Mouse (Mus musculus): ENCODE measurements around the gene Dffa.
"Not testable (repeated sequence)": the region's sequence is repeated elsewhere in the genome, so short reads cannot be mapped to it uniquely, and the experiment has no call there.

Dffa gene

DNA sequence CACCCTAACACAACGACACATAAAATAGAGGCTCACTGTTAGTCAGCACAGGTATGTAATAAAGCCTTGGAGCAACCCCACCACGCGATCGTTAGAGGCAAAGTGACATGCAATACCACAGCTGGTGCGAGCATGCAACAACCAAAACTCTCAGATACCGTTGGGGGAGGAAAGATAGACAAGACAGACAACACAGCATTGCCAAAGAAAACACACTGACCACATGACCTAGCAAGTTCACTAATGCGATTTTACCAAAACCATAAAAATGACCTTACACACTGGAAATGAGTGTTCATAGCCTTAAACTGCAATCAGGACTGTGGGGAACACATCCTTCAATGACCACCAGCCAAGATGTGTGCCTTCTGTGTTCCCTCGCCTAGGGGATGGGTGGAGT lies 12.6 kb upstream of the Dffa start:
- in situ Hi-C loops (cut with MboI, MseI): no loop called here

DNA sequence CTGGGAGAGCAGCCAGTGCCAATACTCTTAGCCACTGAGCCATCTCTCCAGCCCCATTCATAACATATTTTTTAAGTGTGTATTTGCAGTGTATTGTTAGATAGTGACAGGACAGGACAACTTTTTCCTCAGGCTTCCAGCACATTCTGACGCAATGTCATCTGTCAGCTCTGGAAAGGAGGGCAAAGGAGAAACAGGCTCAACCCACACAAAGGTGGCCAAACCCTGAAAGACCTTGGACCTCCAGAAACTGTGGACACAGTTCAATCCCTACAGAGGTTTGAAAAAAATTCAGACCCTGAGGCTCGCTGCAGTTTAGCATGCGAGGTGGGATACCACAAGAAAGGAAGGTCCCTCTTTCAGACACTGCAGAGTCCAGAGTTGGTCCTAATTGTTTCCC lies 6.0 kb upstream of the Dffa start:
- in situ Hi-C loops (cut with MboI, MseI): no loop called here

DNA sequence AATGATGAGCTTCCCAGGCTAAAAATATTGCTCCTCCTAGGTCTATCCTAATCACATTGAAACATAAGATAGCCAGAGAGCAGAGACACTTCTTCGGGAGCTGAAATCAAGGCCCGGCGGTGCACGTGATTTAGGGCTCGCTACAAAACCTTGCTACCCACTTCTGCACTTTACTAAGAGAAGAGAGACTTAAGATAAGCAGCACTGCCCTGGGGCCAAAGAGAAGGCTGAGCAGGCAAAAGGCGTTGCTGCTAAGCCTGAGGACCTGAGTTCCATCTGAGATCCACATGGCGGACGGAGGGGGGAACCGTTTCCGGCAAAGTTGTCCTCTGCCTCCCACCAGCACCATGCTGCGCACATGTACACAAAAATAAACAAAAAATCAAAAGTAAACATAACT lies 5.4 kb upstream of the Dffa start:
- in situ Hi-C loops (cut with MboI, MseI): no loop called here

DNA sequence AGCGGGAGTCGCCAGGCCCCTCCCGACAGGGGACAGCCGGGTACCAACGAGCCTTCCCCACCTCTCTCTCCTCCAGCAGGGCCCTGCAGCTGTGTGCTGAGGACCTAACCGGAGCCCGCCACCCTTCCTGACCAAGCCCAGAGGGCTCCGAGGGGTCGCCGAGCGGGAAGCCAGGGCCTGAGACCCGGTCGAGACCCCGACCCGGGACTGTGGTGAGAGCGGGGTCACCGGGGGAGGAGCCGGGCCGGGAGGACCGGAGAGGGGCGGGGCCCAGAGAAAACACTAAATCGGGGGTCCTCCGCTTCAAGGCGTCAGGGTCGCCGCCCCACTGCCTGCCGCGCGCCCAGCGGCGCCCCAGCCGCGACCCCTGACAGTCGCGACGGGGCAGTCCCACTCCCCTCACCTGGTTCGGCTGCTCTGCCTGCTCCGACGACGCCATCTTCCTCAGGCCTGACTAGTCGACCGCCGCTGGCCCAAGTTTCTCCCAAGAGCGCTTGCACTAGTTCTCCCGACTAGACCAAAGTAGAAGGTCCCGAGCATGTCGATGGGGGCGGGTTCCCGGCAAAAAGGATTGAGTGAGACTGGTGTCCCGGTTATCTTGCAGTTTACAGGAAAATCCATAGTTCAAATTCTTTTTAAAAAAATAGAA lies 4.5 kb upstream of the Dffa start, which contains the start of gene Pex14:
Gene Pex14, minus strand, starts transcription at position 508 of the 649 bp plus-strand sequence.
- in situ Hi-C loops (cut with MboI, MseI): loop anchor here in 1 of 2 experiments (10.0 kb wide), 1 partner anchor 1315 kb away; no protein-coding TSS in a partner anchor

DNA sequence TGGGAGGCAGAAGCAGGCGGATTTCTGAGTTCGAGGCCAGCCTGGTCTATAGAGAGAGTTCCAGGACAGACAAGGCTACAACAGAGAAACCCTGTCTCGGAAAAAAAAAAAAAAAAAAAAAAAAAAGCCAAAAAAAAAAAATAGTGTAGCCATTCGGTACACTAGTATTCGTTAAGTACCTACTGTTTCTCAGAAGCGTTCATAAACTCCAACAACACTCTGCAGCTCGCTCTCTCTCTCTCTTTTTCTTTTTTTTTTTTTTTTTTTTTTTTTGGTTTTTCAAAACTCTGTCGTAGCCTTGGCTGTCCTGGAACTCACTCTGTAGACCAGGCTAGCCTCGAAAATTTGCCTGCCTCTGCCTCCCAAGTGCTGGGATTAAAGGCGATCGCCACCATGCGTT lies 3.5 kb upstream of the Dffa start:
- in situ Hi-C loops (cut with MboI, MseI): loop anchor here in 1 of 2 experiments (10.0 kb wide), 1 partner anchor 1314 kb away; no protein-coding TSS in a partner anchor

GRCm38 (mm10) chr4:149101456-149101855 lies 2.5 kb upstream of the Dffa start:
- in situ Hi-C loops (cut with MboI, MseI): loop anchor here in 1 of 2 experiments (10.0 kb wide), 1 partner anchor 1313 kb away; no protein-coding TSS in a partner anchor

GRCm38 (mm10) chr4:149119978-149120562 lies 16.1 kb downstream of the Dffa start:
- in situ Hi-C loops (cut with MboI, MseI): not testable (repeated sequence)

- in situ Hi-C loops (cut with MboI, MseI): no loop called here
Observed at GRCm38 (mm10) chr4:149123432-149123831, 19.5 kb downstream of the Dffa start.

DNA sequence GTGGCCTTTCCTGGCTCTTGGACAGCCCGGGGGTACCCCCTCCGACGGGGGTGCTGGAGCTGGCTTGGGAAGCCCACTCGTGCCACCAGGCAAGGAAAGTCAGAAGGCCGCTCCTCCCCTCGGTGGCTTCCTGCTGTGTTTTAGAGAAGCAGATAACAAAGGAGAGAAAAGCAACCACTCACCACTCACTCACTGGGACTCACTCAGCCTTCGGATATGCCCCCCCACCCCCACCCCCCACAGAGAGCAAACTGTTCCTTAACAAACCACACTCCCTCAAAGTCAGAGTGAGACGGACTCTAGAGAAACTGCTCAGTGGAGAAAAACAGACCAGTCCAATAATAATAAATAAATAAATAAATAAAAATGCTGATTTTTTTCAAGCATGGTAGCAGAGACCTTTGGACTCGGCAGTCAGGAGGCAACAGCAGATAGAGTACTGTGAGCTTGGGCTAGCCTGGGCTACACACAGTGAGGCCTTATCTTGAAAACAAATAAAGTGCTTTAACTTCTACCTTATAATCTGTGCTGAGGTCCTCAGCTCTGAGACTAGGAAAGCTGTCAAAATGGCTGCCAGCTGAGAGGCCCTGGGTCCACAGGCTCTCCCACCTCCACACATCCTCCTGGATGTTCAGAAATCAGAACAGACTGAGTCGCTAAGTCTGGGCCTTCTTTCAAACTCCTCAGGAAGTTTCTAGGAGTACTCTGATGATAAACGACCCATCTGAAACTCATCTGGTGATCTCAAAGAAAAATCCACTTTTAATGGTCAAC lies 21.6 kb downstream of the Dffa start:
- in situ Hi-C loops (cut with MboI, MseI): no loop called here

DNA sequence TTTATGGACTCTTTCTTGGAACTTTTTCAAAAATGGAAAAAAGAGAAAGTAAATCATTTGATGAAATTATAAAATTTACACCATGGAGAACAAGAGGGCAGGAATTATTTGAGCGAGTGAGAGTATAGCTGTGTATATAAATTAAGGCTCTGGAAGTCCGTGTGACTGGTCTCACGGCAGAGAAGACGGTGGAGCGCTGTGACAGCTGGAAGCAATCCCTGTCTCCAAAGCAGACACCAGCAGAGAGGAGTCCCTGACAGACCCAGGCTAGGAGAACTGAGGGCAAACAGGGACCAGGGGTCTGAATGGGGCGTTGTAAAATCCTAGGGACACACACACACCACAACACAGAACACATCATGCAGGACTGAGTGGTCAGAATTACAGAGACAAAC lies 22.2 kb downstream of the Dffa start:
- in situ Hi-C loops (cut with MboI, MseI): no loop called here

- in situ Hi-C loops (cut with MboI, MseI): no loop called here
Observed at GRCm38 (mm10) chr4:149126663-149127062, 22.7 kb downstream of the Dffa start, which contains the start of gene Cort. Gene Cort (minus strand): TSS chr4:149126763.

GRCm38 (mm10) chr4:149128467-149128866 lies 24.5 kb downstream of the Dffa start:
- in situ Hi-C loops (cut with MboI, MseI): no loop called here

DNA sequence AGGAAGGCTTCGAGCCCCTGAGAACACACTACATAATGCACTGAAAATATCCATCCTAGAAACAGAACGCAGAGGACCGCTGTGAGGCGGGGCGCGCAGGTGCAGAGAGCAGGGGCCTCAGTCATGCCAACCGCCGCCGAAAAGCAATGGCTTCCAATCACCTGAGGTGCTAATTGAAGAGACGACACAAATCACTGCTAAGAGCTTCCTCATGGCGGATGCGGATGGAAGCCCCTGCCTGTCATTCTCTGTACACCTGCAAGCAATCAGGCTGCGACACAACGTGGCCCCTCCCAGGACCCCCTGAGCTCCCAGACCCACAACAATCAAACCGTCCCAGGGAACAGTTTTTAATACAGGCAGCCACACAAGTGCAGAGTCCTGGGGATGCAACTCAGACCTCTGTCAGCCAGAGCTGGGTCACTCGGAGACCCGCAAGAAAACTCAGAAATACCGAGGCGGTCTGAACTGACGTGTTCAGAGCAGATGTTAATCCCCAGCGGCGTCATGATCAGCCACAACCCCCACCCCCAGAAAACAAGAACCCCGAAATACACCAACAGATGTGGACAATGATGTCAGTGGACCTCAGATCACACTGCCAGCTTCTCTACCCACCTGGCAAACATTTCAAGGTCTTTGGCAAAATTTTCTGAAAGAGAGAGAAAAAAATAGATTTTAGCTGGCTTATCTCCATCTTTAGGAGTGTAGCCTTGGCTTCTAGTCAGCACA lies 27.2 kb downstream of the Dffa start:
- in situ Hi-C loops (cut with MboI, MseI): no loop called here

GRCm38 (mm10) chr4:149131789-149132565 lies 28.0 kb downstream of the Dffa start:
- in situ Hi-C loops (cut with MboI, MseI): no loop called here

DNA sequence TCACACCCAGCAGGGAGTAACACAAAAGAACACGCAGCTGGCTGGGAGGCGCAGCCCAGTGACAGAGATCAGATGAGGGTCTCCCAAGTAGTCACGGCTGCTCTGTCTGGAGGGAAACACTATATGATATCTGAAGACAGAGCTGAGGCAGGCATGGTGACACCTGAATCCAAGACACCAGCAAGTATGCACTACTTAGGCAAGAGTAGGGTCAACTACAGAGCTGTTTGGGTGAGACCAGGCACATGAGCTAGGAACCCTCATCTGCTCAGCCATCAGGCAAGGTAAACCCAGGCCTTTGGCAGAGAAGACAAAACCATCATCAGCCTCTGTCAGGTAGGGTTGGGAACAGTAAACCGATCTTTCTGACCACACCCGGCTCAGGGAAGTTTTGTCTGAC lies 29.4 kb downstream of the Dffa start:
- in situ Hi-C loops (cut with MboI, MseI): no loop called here

GRCm38 (mm10) chr4:149136116-149136850 lies 32.3 kb downstream of the Dffa start:
- in situ Hi-C loops (cut with MboI, MseI): no loop called here

DNA sequence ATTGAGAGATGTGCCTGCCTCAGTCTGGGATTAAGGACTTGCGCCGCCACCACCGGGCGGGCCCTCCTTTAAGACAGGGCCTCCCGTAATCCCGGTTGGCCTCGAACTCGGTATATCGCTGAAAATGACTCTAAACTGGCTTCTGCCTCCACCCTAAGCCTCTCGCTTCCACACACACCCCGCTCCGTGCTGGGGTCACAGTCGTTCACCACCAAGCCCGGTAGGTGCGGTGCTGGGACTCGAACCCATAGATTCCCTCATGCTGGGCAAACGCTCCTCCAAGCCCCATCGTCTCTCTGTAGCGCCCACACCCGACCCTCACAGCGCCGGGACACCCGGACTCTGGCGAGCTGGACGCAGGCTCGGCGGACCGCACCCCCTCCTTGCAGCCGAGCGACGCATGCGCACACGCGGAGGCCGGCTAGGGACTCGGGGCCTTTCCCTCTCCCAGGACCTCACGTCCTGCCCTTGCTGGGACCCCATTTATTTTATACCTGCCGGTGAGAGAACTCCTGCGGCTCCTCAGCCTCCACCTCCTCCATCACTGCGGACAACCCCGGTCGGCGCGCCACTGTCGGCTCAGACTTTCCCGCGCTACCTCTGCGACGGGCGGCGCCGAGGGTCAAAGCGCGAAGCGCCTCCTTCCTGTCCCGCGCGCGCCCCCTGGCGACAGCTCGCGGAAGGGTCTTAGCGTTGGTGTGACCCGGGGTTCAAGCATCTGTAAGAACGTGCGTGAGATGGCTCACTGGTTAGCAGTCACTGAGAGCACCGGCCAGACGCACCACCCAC lies 33.2 kb downstream of the Dffa start, which contains the start of gene Cenps:
Gene Cenps, minus strand, starts transcription at position 648 of the 789 bp plus-strand sequence.
- in situ Hi-C loops (cut with MboI, MseI): no loop called here

GRCm38 (mm10) chr4:149138515-149138914 lies 34.6 kb downstream of the Dffa start:
- in situ Hi-C loops (cut with MboI, MseI): no loop called here

GRCm38 (mm10) chr4:149143594-149143993 lies 39.6 kb downstream of the Dffa start:
- in situ Hi-C loops (cut with MboI, MseI): loop anchor here (5.0 to 10.0 kb wide), 2 partner anchors 401 to 404 kb away; no protein-coding TSS in a partner anchor
